ENCODE assay signal across 8 mouse cellular contexts in genomic region chr13:46928961-46929691, GRCm38 (mm10). TPM values are rescaled to one million over a fixed set of nuclear protein-coding genes. Genes with fewer than 3 reads are reported as not detected.
DNase-seq lines count a peak whose midpoint lies in the region; ATAC-seq and TF ChIP-seq lines count a peak whose summit lies in the region.

No protein-coding gene starts in this region.

- under 1% methylated on average over 52 of the region's 60 CpGs for whole genome bisulfite sequencing in heart, embryonic 14.5 days
- WGBS in liver, embryonic 15.5 days (ENCODE audit: insufficient replicate concordance) = under 1% methylated on average over 60 of the region's 60 CpGs
- under 1% methylated on average over 60 of the region's 60 CpGs for WGBS in neural tube, embryonic 15.5 days

- no peaks in the 10 kb centered on the region for H3K9me3 ChIP-seq in heart, embryonic 14.5 days (ENCODE audit: control insufficient read depth, low read length)
- H3K9me3 ChIP-seq in liver, embryonic 15.5 days (replicated peaks) = no peaks in the 10 kb centered on the region
- H3K9me3 ChIP-seq in neural tube, embryonic 15.5 days (replicated peaks) = no peaks in the 10 kb centered on the region

- peaks cover 14% of the 10 kb centered on the region for H3K79me3 ChIP-seq in C2C12 (ENCODE audit: low read depth)

- TF ChIP-seq POLR2A in embryonic fibroblast, embryonic 13.5 days (IDR thresholded peaks at IDR 0.05; ENCODE audit: low read depth, low read length) = peak; percentile 44; the same call in 1 of the 2 replicates

- H3K4me2 ChIP-seq in heart, embryonic 14.5 days (ENCODE audit: low read length) = peak overlapping the region; percentile 85
- peak overlapping the region; percentile 81 for H3K4me2 ChIP-seq in liver, embryonic 15.5 days
- H3K4me2 ChIP-seq in neural tube, embryonic 15.5 days = peak overlapping the region; percentile 91

- peak overlapping the region; percentile 66 for H3K27ac ChIP-seq in embryonic fibroblast, embryonic 13.5 days (ENCODE audit: insufficient read depth, low read length)
- H3K27ac ChIP-seq in heart, embryonic 14.5 days (replicated peaks in 1 of 2; ENCODE audit: control insufficient read depth in 1 of 2, insufficient read depth in 1 of 2, low read depth in 2 of 2, low read length in 2 of 2) = peak overlapping the region; percentile 96 to 98
- H3K27ac ChIP-seq in liver, embryonic 15.5 days (replicated peaks) = peak overlapping the region; percentile 89
- peak overlapping the region; percentile 98 for H3K27ac ChIP-seq in neural tube, embryonic 15.5 days (replicated peaks)

- TF ChIP-seq CTCF in C2C12 (IDR thresholded peaks at IDR 0.05; ENCODE audit: control insufficient read depth, insufficient read depth, insufficient read length) = no peak
- no peak for TF ChIP-seq CTCF in embryonic fibroblast, embryonic 13.5 days (IDR thresholded peaks at IDR 0.05; ENCODE audit: borderline replicate concordance, insufficient read depth, low read length)

- no peaks in the 10 kb centered on the region for H3K36me3 ChIP-seq in C2C12 (ENCODE audit: control insufficient read depth, insufficient read depth)
- H3K36me3 ChIP-seq in heart, embryonic 14.5 days (ENCODE audit: control insufficient read depth, insufficient read depth, low read length) = peaks cover 12% of the 10 kb centered on the region
- no peaks in the 10 kb centered on the region for H3K36me3 ChIP-seq in liver, embryonic 15.5 days (replicated peaks)
- H3K36me3 ChIP-seq in neural tube, embryonic 15.5 days = no peaks in the 10 kb centered on the region

- H3K79me2 ChIP-seq in C2C12 (ENCODE audit: control insufficient read depth, insufficient read depth) = peaks cover 38% of the 10 kb centered on the region

- H3ac ChIP-seq in C2C12 (ENCODE audit: control insufficient read depth, insufficient read length, low read depth) = peak overlapping the region; percentile 88

- H3K27me3 ChIP-seq in C2C12 (ENCODE audit: control insufficient read depth, insufficient read depth, insufficient read length) = no peaks in the 10 kb centered on the region
- H3K27me3 ChIP-seq in heart, embryonic 14.5 days (ENCODE audit: control insufficient read depth, insufficient read depth, low read length) = no peaks in the 10 kb centered on the region
- H3K27me3 ChIP-seq in liver, embryonic 15.5 days = peaks cover 22% of the 10 kb centered on the region
- H3K27me3 ChIP-seq in neural tube, embryonic 15.5 days (replicated peaks) = 0 out of 2 replicates have a peak, but pooled peaks cover 3% of the 10 kb centered on the region

- H3K9ac ChIP-seq in heart, embryonic 14.5 days (ENCODE audit: low read length) = peak overlapping the region; percentile 93
- peak overlapping the region; percentile 63; the same call in 1 of the 2 replicates for H3K9ac ChIP-seq in liver, embryonic 15.5 days
- H3K9ac ChIP-seq in neural tube, embryonic 15.5 days (replicated peaks) = peak overlapping the region; percentile 91

- H3K4me3 ChIP-seq in C2C12 (ENCODE audit: insufficient read depth, poor library complexity, severe bottlenecking) = peak overlapping the region; percentile 64
- H3K4me3 ChIP-seq in embryonic fibroblast, embryonic 13.5 days (ENCODE audit: insufficient read depth, low read length) = peak overlapping the region; percentile 68
- peak overlapping the region; percentile 65 to 85 for H3K4me3 ChIP-seq in heart, embryonic 14.5 days (ENCODE audit: control insufficient read depth in 1 of 2, insufficient read depth in 1 of 2, low read depth in 1 of 2, low read length in 2 of 2)
- H3K4me3 ChIP-seq in liver, embryonic 15.5 days (replicated peaks) = peak overlapping the region; percentile 67
- peak overlapping the region; percentile 68 for H3K4me3 ChIP-seq in neural tube, embryonic 15.5 days (replicated peaks)

- ATAC-seq in heart, embryonic 14.5 days (ENCODE audit: insufficient number of reproducible peaks, insufficient read depth, low FRiP score, low read depth) = peak; percentile 42; the same call in 1 of the 2 replicates
- peak; percentile 37; the same call in 1 of the 2 replicates for ATAC-seq in liver, embryonic 15.5 days (ENCODE audit: insufficient read depth)
- ATAC-seq in neural tube, embryonic 15.5 days (ENCODE audit: low FRiP score) = peak; percentile 53

- peaks cover 3% of the 10 kb centered on the region; the same call in 1 of the 2 replicates for H3K4me1 ChIP-seq in embryonic fibroblast, embryonic 13.5 days (ENCODE audit: control insufficient read depth, insufficient read depth, low read length)
- H3K4me1 ChIP-seq in heart, embryonic 14.5 days (ENCODE audit: control insufficient read depth in 2 of 2, insufficient read depth in 2 of 2, low read length in 2 of 2) = peaks cover 8 to 27% of the 10 kb centered on the region in 2 experiments
- H3K4me1 ChIP-seq in liver, embryonic 15.5 days (replicated peaks) = peaks cover 15% of the 10 kb centered on the region
- H3K4me1 ChIP-seq in neural tube, embryonic 15.5 days = peaks cover 34% of the 10 kb centered on the region

- peak; percentile 27 to 33 for DNase-seq in adrenal gland, postnatal 4 days (ENCODE audit: low spot score in 2 of 2)
- peak; percentile 69 for DNase-seq in kidney, postnatal 10 days
- DNase-seq in thymus, postnatal 10 days (ENCODE audit: low spot score in 2 of 2) = peak; percentile 7 to 14

TF ChIP-seq in C2C12, 6 proteins besides CTCF, POLR2A, EP300 and RAD21:
- TF ChIP-seq FOSL1 (IDR thresholded peaks at IDR 0.05; ENCODE audit: insufficient read depth, low read length, poor library complexity, severe bottlenecking) (no peak), MYOD1 (IDR thresholded peaks at IDR 0.05; ENCODE audit: control insufficient read depth, insufficient read length, low read depth) (no peak), MAX (IDR thresholded peaks at IDR 0.05) (no peak), USF1 (IDR thresholded peaks at IDR 0.05; ENCODE audit: low read depth) (no peak), CEBPB (IDR thresholded peaks at IDR 0.05; ENCODE audit: low read depth) (no peak), MYOG (IDR thresholded peaks at IDR 0.05; ENCODE audit: control insufficient read depth, extremely low read depth, insufficient read length) (no peak)

RNA-seq across cellular contexts. Expression of gene Kif13a, which starts 0.5 kb away (rescaled TPM):
- polyA plus RNA-seq in C2C12 (2012; fragmentation: generic; extraction: Trizol) = 9.2 TPM
- 10 to 100 TPM; 37.2 to 43.2 TPM for total RNA-seq in adrenal gland, postnatal 4 days (2021)
- polyA plus RNA-seq in embryonic fibroblast, embryonic 13.5 days (2011; ENCODE audit: insufficient read length, low read depth, missing spikeins) = 29.0 and 32.5 TPM in 2 replicates
- 47.8 and 55.2 TPM in 2 replicates for polyA plus RNA-seq in heart, embryonic 14.5 days (2014; fragmentation: Nextera tagmentation; extraction: Ambion mirVana)
- polyA plus RNA-seq in liver, embryonic 15.5 days (2015; fragmentation: Nextera tagmentation; extraction: Ambion mirVana) = 4.1 and 5.3 TPM in 2 replicates
- 10.2 and 10.4 TPM in 2 replicates for polyA plus RNA-seq in neural tube, embryonic 15.5 days (2015; fragmentation: Nextera tagmentation; extraction: Ambion mirVana)

Comparison
In these comparisons a context has a peak if more than half of its experiments do, and no peak if none do; other contexts are left out.
1. Peak in every context shown above with its lines: DNase-seq, ATAC-seq, H3K4me3 ChIP-seq and H3K27ac ChIP-seq.
2. DNase-seq: peak in every context shown above with its lines; median percentile 69 in kidney, postnatal 10 days; 30 in adrenal gland, postnatal 4 days; 10 in thymus, postnatal 10 days.